Mouse (Mus musculus) cerebellum, adult 2 months (tissue): ENCODE results near the gene Ap3b2.

Source experiments
- CTCF ChIP-seq: fragments of 200-500 bp; IDR thresholded peaks from 2 replicates; pipeline ENCODE4 v1.5.1; 2011; ENCODE audit warnings: low read depth, mild to moderate bottlenecking, control low read depth, low read length, moderate library complexity, borderline replicate concordance; ENCODE audit not compliant: insufficient read depth
- POLR2A ChIP-seq: fragments of 200-500 bp; IDR thresholded peaks from 2 replicates; pipeline ENCODE4 v1.6.1; 2011; ENCODE audit warnings: low read length, control low read depth, borderline replicate concordance; ENCODE audit not compliant: insufficient read depth

DNA sequence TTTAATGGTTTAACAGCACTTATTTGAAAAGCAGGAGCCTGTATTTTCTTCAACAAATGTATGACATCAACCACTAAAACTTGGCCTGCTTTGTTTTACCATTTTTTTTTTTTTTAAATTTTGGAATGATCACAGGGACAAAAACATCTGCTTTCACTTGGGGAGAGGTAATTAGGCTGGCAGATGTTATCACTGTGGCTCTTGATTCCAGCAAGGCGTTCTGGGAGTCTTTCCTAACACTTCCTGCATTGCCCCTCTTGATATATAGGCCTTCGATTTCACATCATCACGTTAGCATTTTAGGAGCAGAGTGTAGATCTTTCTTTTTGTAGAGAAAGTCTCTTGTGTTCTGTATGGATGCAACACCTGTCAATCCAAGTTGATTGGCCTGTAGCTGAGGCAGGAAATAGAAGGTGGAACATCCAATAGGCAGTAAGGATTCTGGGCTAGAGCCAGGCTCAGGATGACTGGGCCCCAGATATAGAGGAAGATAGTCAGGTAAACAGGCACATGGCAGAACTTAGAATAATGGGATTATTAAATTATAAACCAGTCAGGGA, 14.1 kb downstream of the Ap3b2 start:
- no peak for TF ChIP-seq CTCF
- TF ChIP-seq POLR2A: no peak
